Mouse (Mus musculus) limb, embryonic 11.5 days (tissue): ENCODE measurements around the gene Nudt7. TPM values are rescaled to one million over a fixed set of nuclear protein-coding genes. Genes with fewer than 3 reads are reported as not detected.

Experiments
- ATAC-seq: fragments of 200-750 bp; cut with Nextera tagmentation; 2 replicates; pipeline ENCODE4 v1.8.0; 2017; ENCODE audit warnings: low read depth; ENCODE audit not compliant: insufficient number of reproducible peaks, low FRiP score, low TSS enrichment
- DNase-seq: peaks from one replicate; pipeline ENCODE4 v3.0.0-alpha.2; 2015; ENCODE audit warnings: low spot score
- H3K27ac ChIP-seq: fragments of 300-500 bp; sonication (generic); replicated peaks from 2 replicates; pipeline ENCODE4 v1.5.1; 2014; ENCODE audit warnings: low read depth, mild to moderate bottlenecking, low read length
- H3K27me3 ChIP-seq: fragments of 300-500 bp; sonication (generic); 2 replicates; pipeline ENCODE4 v1.6.1; 2014; ENCODE audit warnings: mild to moderate bottlenecking, low read length, mixed read lengths; ENCODE audit not compliant: control insufficient read depth, insufficient read depth
- H3K36me3 ChIP-seq: fragments of 300-500 bp; sonication (generic); 2 replicates; pipeline ENCODE4 v1.6.1; 2014; ENCODE audit warnings: mild to moderate bottlenecking, low read length, moderate library complexity, mixed read lengths; ENCODE audit not compliant: control insufficient read depth, insufficient read depth
- H3K4me1 ChIP-seq: fragments of 300-500 bp; sonication (generic); 2 replicates; pipeline ENCODE4 v1.6.1; 2014; ENCODE audit warnings: low read length, mixed read lengths; ENCODE audit not compliant: control insufficient read depth, insufficient read depth
- H3K4me2 ChIP-seq: fragments of 300-500 bp; sonication (generic); 2 replicates; pipeline ENCODE4 v1.6.1; 2014; ENCODE audit warnings: low read depth, mild to moderate bottlenecking, moderate library complexity; ENCODE audit not compliant: severe bottlenecking
- H3K4me3 ChIP-seq: fragments of 300-500 bp; sonication (generic); 2 replicates; pipeline ENCODE4 v1.5.1; 2014; ENCODE audit warnings: low read depth, low read length
- H3K9ac ChIP-seq: fragments of 300-500 bp; sonication (generic); 2 replicates; pipeline ENCODE4 v1.6.1; 2014; ENCODE audit warnings: mild to moderate bottlenecking, low read length
- H3K9me3 ChIP-seq: fragments of 300-500 bp; sonication (generic); 2 replicates; pipeline ENCODE4 v1.6.1; 2016; ENCODE audit warnings: low read length; ENCODE audit not compliant: control insufficient read depth
- WGBS: fragments of 180-500 bp; shearing (Covaris S2); extraction: QIAGEN DNeasy Blood & Tissue Kit; methylation state at CpG from one replicate; pipeline ENCODE4 v1.1.7; 2014; 5-methylcytosine and 5-hydroxymethylcytosine counted together
- polyA plus RNA-seq: library from polyadenylated mRNA; unstranded; fragments of >200 nt; fragmentation: Nextera tagmentation; extraction: Ambion mirVana; gene quantifications from 2 replicates; pipeline ENCODE4 v1.2.1, GENCODE M21; 2014

Gene Nudt7
- 11.2 TPM in 2 replicates for polyA plus RNA-seq

GRCm38 (mm10) chr8:114133510-114134362, at the start of gene Nudt7:
Gene Nudt7, plus strand, starts transcription at chr8:114133557.
- Histone ChIP-seq H3K27me3 (no peaks in the 10 kb centered on the region), H3K4me3 (peak within 1 kb of the TSS; percentile 46), H3K4me1 (no peaks in the 10 kb centered on the region), H3K9me3 (no peaks in the 10 kb centered on the region), H3K27ac (no peak within 1 kb of the TSS), H3K9ac (peak within 1 kb of the TSS; percentile 59), H3K36me3 (no peaks in the 10 kb centered on the region), H3K4me2 (peak within 1 kb of the TSS; percentile 72)
- DNase-seq: peak; percentile 90
- WGBS: 4% methylated on average over 23 of the region's 23 CpGs
- peak; percentile 79 for ATAC-seq

- DNase-seq (no peak), ATAC-seq (no peak)
- Histone ChIP-seq H3K9ac (no peak overlapping the region), H3K27me3 (no peaks in the 10 kb centered on the region), H3K36me3 (no peaks in the 10 kb centered on the region), H3K9me3 (no peaks in the 10 kb centered on the region), H3K4me2 (no peak overlapping the region), H3K4me3 (no peak overlapping the region), H3K4me1 (no peaks in the 10 kb centered on the region), H3K27ac (no peak overlapping the region)
- WGBS: 92% methylated on average over 4 of the region's 4 CpGs
Observed at GRCm38 (mm10) chr8:114087932-114088331, 45.4 kb upstream of the Nudt7 start.

GRCm38 (mm10) chr8:114090736-114091135, 42.6 kb upstream of the Nudt7 start:
- Histone ChIP-seq H3K36me3 (no peaks in the 10 kb centered on the region), H3K4me3 (no peak overlapping the region), H3K4me1 (no peaks in the 10 kb centered on the region), H3K27me3 (no peaks in the 10 kb centered on the region), H3K27ac (no peak overlapping the region), H3K9me3 (no peaks in the 10 kb centered on the region), H3K9ac (no peak overlapping the region), H3K4me2 (no peak overlapping the region)
- DNase-seq: no peak
- ATAC-seq: no peak
- WGBS: 90% methylated on average over 4 of the region's 4 CpGs

DNA sequence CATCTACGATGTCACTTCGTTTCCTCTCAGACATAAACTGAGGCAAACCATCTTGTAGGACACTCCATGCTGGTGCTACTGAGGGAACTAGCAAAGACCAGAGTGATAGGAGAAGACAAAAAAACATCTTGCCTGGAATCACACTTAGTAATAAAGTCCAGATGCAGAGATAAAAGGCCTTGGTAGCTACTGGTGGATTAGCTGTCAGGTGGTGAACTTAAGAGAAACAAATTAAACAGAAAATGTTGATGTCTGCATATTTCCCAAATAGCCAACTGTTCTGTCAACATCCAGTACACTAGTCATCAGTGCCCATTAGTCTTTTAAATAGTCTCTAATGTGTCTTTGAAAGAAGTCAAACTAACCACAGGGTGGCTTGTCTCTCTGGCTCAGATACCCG, 40.0 kb upstream of the Nudt7 start:
- no peaks in the 10 kb centered on the region for H3K36me3 ChIP-seq
- no peaks in the 10 kb centered on the region for H3K4me1 ChIP-seq
- 86% methylated on average over 3 of the region's 3 CpGs for WGBS
- ATAC-seq (no peak), DNase-seq (no peak)
- H3K27me3 ChIP-seq: no peaks in the 10 kb centered on the region
- no peak overlapping the region for H3K27ac ChIP-seq
- no peak overlapping the region for H3K4me3 ChIP-seq
- no peak overlapping the region for H3K4me2 ChIP-seq
- no peaks in the 10 kb centered on the region for H3K9me3 ChIP-seq
- H3K9ac ChIP-seq: no peak overlapping the region

GRCm38 (mm10) chr8:114094526-114094925, 38.8 kb upstream of the Nudt7 start:
- Histone ChIP-seq H3K36me3 (no peaks in the 10 kb centered on the region), H3K4me2 (no peak overlapping the region), H3K9ac (no peak overlapping the region), H3K27me3 (no peaks in the 10 kb centered on the region), H3K9me3 (no peaks in the 10 kb centered on the region), H3K4me1 (no peaks in the 10 kb centered on the region), H3K4me3 (no peak overlapping the region), H3K27ac (no peak overlapping the region)
- ATAC-seq: no peak
- 90% methylated on average over 4 of the region's 4 CpGs for WGBS
- DNase-seq: no peak

GRCm38 (mm10) chr8:114100561-114101206, 32.7 kb upstream of the Nudt7 start:
- 87% methylated on average over 14 of the region's 14 CpGs for WGBS
- ATAC-seq: no peak

GRCm38 (mm10) chr8:114103401-114103800, 30.0 kb upstream of the Nudt7 start:
- Histone ChIP-seq H3K4me1 (no peaks in the 10 kb centered on the region), H3K9me3 (no peaks in the 10 kb centered on the region), H3K4me2 (no peak overlapping the region), H3K27me3 (no peaks in the 10 kb centered on the region), H3K4me3 (no peak overlapping the region), H3K9ac (no peak overlapping the region), H3K36me3 (no peaks in the 10 kb centered on the region), H3K27ac (no peak overlapping the region)
- ATAC-seq (no peak), DNase-seq (no peak)
- whole genome bisulfite sequencing: 83% methylated on average over 7 of the region's 7 CpGs

More at GRCm38 (mm10) chr8:114100561-114101206, 32.7 kb upstream of the Nudt7 start:
- Histone ChIP-seq H3K4me1 (no peaks in the 10 kb centered on the region), H3K9ac (no peak overlapping the region), H3K27me3 (no peaks in the 10 kb centered on the region), H3K36me3 (no peaks in the 10 kb centered on the region), H3K27ac (no peak overlapping the region), H3K4me2 (no peak overlapping the region), H3K4me3 (no peak overlapping the region), H3K9me3 (no peaks in the 10 kb centered on the region)
- DNase-seq: no peak

- no peak overlapping the region for H3K27ac ChIP-seq
Observed at GRCm38 (mm10) chr8:114105971-114106370, 27.4 kb upstream of the Nudt7 start.

More at GRCm38 (mm10) chr8:114105971-114106370, 27.4 kb upstream of the Nudt7 start:
- no peak overlapping the region for H3K9ac ChIP-seq
- no peak overlapping the region for H3K4me3 ChIP-seq
- H3K9me3 ChIP-seq: no peaks in the 10 kb centered on the region
- H3K4me2 ChIP-seq: no peak overlapping the region
- no peaks in the 10 kb centered on the region for H3K4me1 ChIP-seq
- no peak for ATAC-seq
- no peak for DNase-seq
- 91% methylated on average over 5 of the region's 5 CpGs for WGBS
- no peaks in the 10 kb centered on the region for H3K36me3 ChIP-seq
- H3K27me3 ChIP-seq: no peaks in the 10 kb centered on the region
